Mouse (Mus musculus) thymus, adult 2 months (tissue): ENCODE results near the gene Tmem132b.

ENCODE experiments used
- CTCF ChIP-seq: fragments of 200-500 bp; IDR thresholded peaks from 2 replicates; pipeline ENCODE4 v1.5.1; 2012; ENCODE audit warnings: mild to moderate bottlenecking, control low read depth, low read length, moderate library complexity, borderline replicate concordance; ENCODE audit not compliant: control insufficient read depth, poor library complexity, insufficient read depth; ENCODE audit errors: extremely low read depth
- POLR2A ChIP-seq: fragments of 200-500 bp; IDR thresholded peaks from 2 replicates; pipeline ENCODE4 v1.6.1; 2012; ENCODE audit warnings: mild to moderate bottlenecking, low read length, control low read depth, moderate library complexity; ENCODE audit not compliant: control insufficient read depth, poor library complexity, insufficient read depth; ENCODE audit errors: extremely low read depth

GRCm38 (mm10) chr5:125488116-125488455 lies 43.5 kb upstream of the Tmem132b start:
- TF ChIP-seq CTCF = no peak
- TF ChIP-seq POLR2A = no peak
